Mouse (Mus musculus): ENCODE results near the gene Car11.
A peak's percentile ranks its signal among the peaks of the same experiment; 100 is the strongest.

Car11 gene

GRCm38 (mm10) chr7:45725151-45725550, 25.5 kb downstream of the Car11 start:
- DNase-seq (ENCODE audit: low spot score), result no peak

- no peak for DNase-seq (ENCODE audit: low spot score)
These were observed 26.1 kb downstream of the Car11 start, which contains the start of gene Spaca4 for GRCm38 (mm10) chr7:45725713-45726112. Spaca4 (minus strand) TSS chr7:45725813.

- no peak for DNase-seq (ENCODE audit: low spot score)
These were observed 26.8 kb downstream of the Car11 start for GRCm38 (mm10) chr7:45726419-45726818.

GRCm38 (mm10) chr7:45727625-45728024, 28.0 kb downstream of the Car11 start:
- no peak for DNase-seq (ENCODE audit: low spot score)

- DNase-seq (ENCODE audit: low spot score), result peak; percentile 34
These were observed 31.2 kb downstream of the Car11 start for GRCm38 (mm10) chr7:45730727-45731431.

GRCm38 (mm10) chr7:45733477-45733876, 33.8 kb downstream of the Car11 start:
- no peak for DNase-seq (ENCODE audit: low spot score)

GRCm38 (mm10) chr7:45739162-45739763, 39.6 kb downstream of the Car11 start:
- peak; percentile 93 for DNase-seq (ENCODE audit: low spot score)

GRCm38 (mm10) chr7:45739820-45740219, 40.2 kb downstream of the Car11 start:
- no peak for DNase-seq (ENCODE audit: low spot score)

- DNase-seq (ENCODE audit: low spot score), result no peak
These were observed 41.7 kb downstream of the Car11 start for GRCm38 (mm10) chr7:45741308-45741707.

GRCm38 (mm10) chr7:45741777-45742176, 42.1 kb downstream of the Car11 start:
- DNase-seq (ENCODE audit: low spot score), result no peak

GRCm38 (mm10) chr7:45742338-45742737, 42.7 kb downstream of the Car11 start:
- DNase-seq (ENCODE audit: low spot score), result no peak

- peak; percentile 70 for DNase-seq (ENCODE audit: low spot score)
These were observed 44.7 kb downstream of the Car11 start for GRCm38 (mm10) chr7:45744387-45744786.

- DNase-seq (ENCODE audit: low spot score), result no peak
These were observed 46.9 kb downstream of the Car11 start for GRCm38 (mm10) chr7:45746518-45746917.

GRCm38 (mm10) chr7:45747450-45747849, 47.8 kb downstream of the Car11 start:
- no peak for DNase-seq (ENCODE audit: low spot score)

- no peak for DNase-seq (ENCODE audit: low spot score)
These were observed 48.5 kb downstream of the Car11 start for GRCm38 (mm10) chr7:45748110-45748509.

- no peak for DNase-seq (ENCODE audit: low spot score)
These were observed 49.8 kb downstream of the Car11 start for GRCm38 (mm10) chr7:45749401-45749800.

- no peak for DNase-seq (ENCODE audit: low spot score)
These were observed 50.5 kb downstream of the Car11 start for GRCm38 (mm10) chr7:45750162-45750561.

Measured in adipocyte (in vitro differentiated cells).